Mouse (Mus musculus) intestine, embryonic 16.5 days (tissue): ENCODE measurements around the gene Pde6h. TPM values are rescaled to one million over a fixed set of nuclear protein-coding genes. Genes with fewer than 3 reads are reported as not detected.

Source experiments
- ATAC-seq: fragments of 200-750 bp; cut with Nextera tagmentation; 2 replicates; pipeline ENCODE4 v1.8.0; 2017; ENCODE audit warnings: moderate TSS enrichment, moderate library complexity
- H3K27ac ChIP-seq: fragments of 300-500 bp; sonication (generic); 2 replicates; pipeline ENCODE4 v1.5.1; 2014; ENCODE audit warnings: mild to moderate bottlenecking, low read length
- H3K27me3 ChIP-seq: fragments of 300-500 bp; sonication (generic); replicated peaks from 2 replicates; pipeline ENCODE4 v1.6.1; 2014; ENCODE audit warnings: low read length, control low read depth, mixed read lengths; ENCODE audit not compliant: control insufficient read depth, insufficient read depth
- H3K36me3 ChIP-seq: fragments of 300-500 bp; sonication (generic); 2 replicates; pipeline ENCODE4 v1.6.1; 2014; ENCODE audit warnings: low read length, control low read depth; ENCODE audit not compliant: control insufficient read depth, insufficient read depth
- H3K4me1 ChIP-seq: fragments of 300-500 bp; sonication (generic); 2 replicates; pipeline ENCODE4 v1.6.1; 2014; ENCODE audit warnings: low read length, control low read depth, mixed read lengths; ENCODE audit not compliant: control insufficient read depth, insufficient read depth
- H3K4me2 ChIP-seq: fragments of 300-500 bp; sonication (generic); 2 replicates; pipeline ENCODE4 v1.6.1; 2014; ENCODE audit warnings: low read depth, low read length, control low read depth
- H3K4me3 ChIP-seq: fragments of 300-500 bp; sonication (generic); 2 replicates; pipeline ENCODE4 v1.5.1; 2014; ENCODE audit warnings: mild to moderate bottlenecking, low read length
- H3K9ac ChIP-seq: fragments of 300-500 bp; sonication (generic); 2 replicates; pipeline ENCODE4 v1.6.1; 2014; ENCODE audit warnings: low read depth, low read length
- H3K9me3 ChIP-seq: fragments of 300-500 bp; sonication (generic); 2 replicates; pipeline ENCODE4 v1.6.1; 2016; ENCODE audit warnings: low read length, control low read depth; ENCODE audit not compliant: control insufficient read depth
- WGBS: fragments of 180-500 bp; shearing (Covaris S2); extraction: QIAGEN DNeasy Blood & Tissue Kit; methylation state at CpG from one replicate; pipeline ENCODE4 v1.1.7; 2014; 5-methylcytosine and 5-hydroxymethylcytosine counted together
- polyA plus RNA-seq: library from polyadenylated mRNA; unstranded; fragments of >200 nt; fragmentation: Nextera tagmentation; extraction: Ambion mirVana; gene quantifications from 2 replicates; pipeline ENCODE4 v1.2.1, GENCODE M21; 2015

Pde6h gene
- polyA plus RNA-seq, 1 experiment from 2014 or later: 0.40 TPM

- Histone ChIP-seq H3K4me1 (peaks cover 10% of the 10 kb centered on the region), H3K9me3 (no peaks in the 10 kb centered on the region), H3K27ac (no peak overlapping the region), H3K4me3 (no peak overlapping the region), H3K4me2 (no peak overlapping the region), H3K9ac (no peak overlapping the region), H3K27me3 (no peaks in the 10 kb centered on the region), H3K36me3 (no peaks in the 10 kb centered on the region)
- ATAC-seq: no peak
Observed at GRCm38 (mm10) chr6:136943392-136943791, 19.8 kb downstream of the Pde6h start.

GRCm38 (mm10) chr6:136944511-136944910, 20.9 kb downstream of the Pde6h start:
- H3K4me1 ChIP-seq: peaks cover 10% of the 10 kb centered on the region
- no peaks in the 10 kb centered on the region for H3K27me3 ChIP-seq
- no peak overlapping the region for H3K4me2 ChIP-seq
- no peaks in the 10 kb centered on the region for H3K9me3 ChIP-seq
- H3K9ac ChIP-seq: no peak overlapping the region
- H3K36me3 ChIP-seq: no peaks in the 10 kb centered on the region
- 59% methylated on average over 8 of the region's 8 CpGs for WGBS
- H3K27ac ChIP-seq: no peak overlapping the region
- no peak for ATAC-seq
- H3K4me3 ChIP-seq: no peak overlapping the region

- WGBS: 65% methylated on average over 5 of the region's 5 CpGs
- ATAC-seq: no peak
- no peaks in the 10 kb centered on the region for H3K9me3 ChIP-seq
Observed at GRCm38 (mm10) chr6:136946241-136946640, 22.6 kb downstream of the Pde6h start.

GRCm38 (mm10) chr6:136946943-136947342, 23.3 kb downstream of the Pde6h start:
- H3K9ac ChIP-seq: no peak overlapping the region
- H3K36me3 ChIP-seq: no peaks in the 10 kb centered on the region
- no peak overlapping the region for H3K27ac ChIP-seq
- no peaks in the 10 kb centered on the region for H3K9me3 ChIP-seq
- WGBS: 48% methylated on average over 9 of the region's 9 CpGs
- H3K4me2 ChIP-seq: no peak overlapping the region
- no peaks in the 10 kb centered on the region; the same call in 1 of the 2 replicates for H3K4me1 ChIP-seq
- no peak for ATAC-seq
- no peak overlapping the region for H3K4me3 ChIP-seq
- H3K27me3 ChIP-seq: no peaks in the 10 kb centered on the region

More at GRCm38 (mm10) chr6:136946241-136946640, 22.6 kb downstream of the Pde6h start:
- H3K4me3 ChIP-seq: no peak overlapping the region
- H3K4me1 ChIP-seq: peaks cover 7% of the 10 kb centered on the region
- H3K36me3 ChIP-seq: no peaks in the 10 kb centered on the region
- H3K4me2 ChIP-seq: no peak overlapping the region
- H3K27me3 ChIP-seq: no peaks in the 10 kb centered on the region
- H3K9ac ChIP-seq: no peak overlapping the region
- no peak overlapping the region for H3K27ac ChIP-seq

- WGBS: 72% methylated on average over 4 of the region's 4 CpGs
- Histone ChIP-seq H3K4me2 (no peak overlapping the region), H3K4me1 (no peaks in the 10 kb centered on the region; the same call in 1 of the 2 replicates), H3K36me3 (no peaks in the 10 kb centered on the region), H3K4me3 (no peak overlapping the region), H3K9me3 (no peaks in the 10 kb centered on the region), H3K27me3 (no peaks in the 10 kb centered on the region), H3K27ac (no peak overlapping the region), H3K9ac (no peak overlapping the region)
- ATAC-seq: no peak
Observed at GRCm38 (mm10) chr6:136947716-136948115, 24.1 kb downstream of the Pde6h start.

GRCm38 (mm10) chr6:136950171-136950570, 26.5 kb downstream of the Pde6h start:
- H3K4me3 ChIP-seq: no peak overlapping the region
- H3K27ac ChIP-seq: no peak overlapping the region
- no peak overlapping the region for H3K9ac ChIP-seq
- H3K27me3 ChIP-seq: no peaks in the 10 kb centered on the region
- no peaks in the 10 kb centered on the region for H3K36me3 ChIP-seq
- no peak for ATAC-seq
- H3K4me1 ChIP-seq: no peaks in the 10 kb centered on the region
- no peak overlapping the region for H3K4me2 ChIP-seq
- WGBS: 91% methylated on average over 2 of the region's 2 CpGs
- no peaks in the 10 kb centered on the region for H3K9me3 ChIP-seq

GRCm38 (mm10) chr6:136952930-136953329, 29.3 kb downstream of the Pde6h start:
- ATAC-seq: no peak
- H3K4me2 ChIP-seq: no peak overlapping the region
- no peaks in the 10 kb centered on the region for H3K27me3 ChIP-seq

GRCm38 (mm10) chr6:136954192-136954591, 30.6 kb downstream of the Pde6h start:
- 75% methylated on average over 6 of the region's 6 CpGs for WGBS
- H3K27ac ChIP-seq: no peak overlapping the region
- no peak overlapping the region for H3K4me2 ChIP-seq
- no peaks in the 10 kb centered on the region for H3K4me1 ChIP-seq
- H3K4me3 ChIP-seq: no peak overlapping the region
- no peaks in the 10 kb centered on the region for H3K36me3 ChIP-seq
- no peak for ATAC-seq
- no peak overlapping the region for H3K9ac ChIP-seq
- no peaks in the 10 kb centered on the region for H3K9me3 ChIP-seq
- H3K27me3 ChIP-seq: no peaks in the 10 kb centered on the region

More at GRCm38 (mm10) chr6:136952930-136953329, 29.3 kb downstream of the Pde6h start:
- Histone ChIP-seq H3K9ac (no peak overlapping the region), H3K4me1 (no peaks in the 10 kb centered on the region), H3K9me3 (no peaks in the 10 kb centered on the region), H3K27ac (no peak overlapping the region), H3K36me3 (no peaks in the 10 kb centered on the region), H3K4me3 (no peak overlapping the region)
- 87% methylated on average over 9 of the region's 9 CpGs for WGBS

- no peak overlapping the region for H3K4me3 ChIP-seq
- H3K4me2 ChIP-seq: no peak overlapping the region
- H3K27me3 ChIP-seq: no peaks in the 10 kb centered on the region
- no peaks in the 10 kb centered on the region for H3K36me3 ChIP-seq
- H3K27ac ChIP-seq: no peak overlapping the region
- H3K9ac ChIP-seq: no peak overlapping the region
- H3K9me3 ChIP-seq: no peaks in the 10 kb centered on the region
- H3K4me1 ChIP-seq: no peaks in the 10 kb centered on the region
- 84% methylated on average over 8 of the region's 8 CpGs for WGBS
- no peak for ATAC-seq
Observed at GRCm38 (mm10) chr6:136954715-136955114, 31.1 kb downstream of the Pde6h start.

- 95% methylated on average over 3 of the region's 3 CpGs for WGBS
- no peaks in the 10 kb centered on the region for H3K4me1 ChIP-seq
- no peak overlapping the region for H3K27ac ChIP-seq
- H3K27me3 ChIP-seq: no peaks in the 10 kb centered on the region
- no peak overlapping the region for H3K4me3 ChIP-seq
- H3K9ac ChIP-seq: no peak overlapping the region
- ATAC-seq: no peak
- H3K36me3 ChIP-seq: no peaks in the 10 kb centered on the region
- H3K9me3 ChIP-seq: no peaks in the 10 kb centered on the region
- H3K4me2 ChIP-seq: no peak overlapping the region
Observed at GRCm38 (mm10) chr6:136955240-136955639, 31.6 kb downstream of the Pde6h start.
